Mouse (Mus musculus) heart, postnatal 0 days (tissue): ENCODE measurements at regions not wholly inside any gene's neighbourhood (a gene's known extent, or its start where the extent isn't known, plus 50 kb on each side); places are given as distances from the start of the nearest gene placed in this dataset.
A peak's percentile ranks its signal among the peaks of the same experiment; 100 is the strongest.

Source experiments
- ATAC-seq: fragments of 200-750 bp; cut with Nextera tagmentation; 2 replicates; pipeline ENCODE4 v1.8.0; 2017; ENCODE audit warnings: low read depth, moderate number of reproducible peaks, moderate library complexity; ENCODE audit not compliant: insufficient read depth
- DNase-seq: peaks from one replicate; pipeline ENCODE4 v3.0.0-alpha.2; 2016; ENCODE audit warnings: low spot score
- H3K27ac ChIP-seq: fragments of 300-500 bp; sonication (generic); 2 replicates; pipeline ENCODE4 v1.5.1; 2014; ENCODE audit warnings: low read depth, mild to moderate bottlenecking
- H3K27me3 ChIP-seq: fragments of 300-500 bp; sonication (generic); 2 replicates; pipeline ENCODE4 v1.6.1; 2014; ENCODE audit warnings: low read length, mixed read lengths; ENCODE audit not compliant: control insufficient read depth, insufficient read depth
- H3K36me3 ChIP-seq: fragments of 300-500 bp; sonication (generic); replicated peaks from 2 replicates; pipeline ENCODE4 v1.6.1; 2014; ENCODE audit warnings: low read length, mixed read lengths; ENCODE audit not compliant: control insufficient read depth, insufficient read depth
- H3K4me1 ChIP-seq: fragments of 300-500 bp; sonication (generic); 2 replicates; pipeline ENCODE4 v1.6.1; 2014; ENCODE audit warnings: antibody characterized with exemption; ENCODE audit not compliant: control insufficient read depth, insufficient read depth
- H3K4me2 ChIP-seq: fragments of 300-500 bp; sonication (generic); 2 replicates; pipeline ENCODE4 v1.6.1; 2014; ENCODE audit warnings: low read depth, mild to moderate bottlenecking, low read length, moderate library complexity
- H3K4me3 ChIP-seq: fragments of 300-500 bp; sonication (generic); 2 replicates; pipeline ENCODE4 v1.5.1; 2014; ENCODE audit warnings: low read depth, low read length
- H3K9ac ChIP-seq: fragments of 300-500 bp; sonication (generic); replicated peaks from 2 replicates; pipeline ENCODE4 v1.6.1; 2014; ENCODE audit warnings: low read depth, low read length, mixed read lengths
- H3K9me3 ChIP-seq: fragments of 300-500 bp; sonication (generic); replicated peaks from 2 replicates; pipeline ENCODE4 v1.6.1; 2016; ENCODE audit warnings: low read length; ENCODE audit not compliant: control insufficient read depth
- CTCF ChIP-seq: IDR thresholded peaks from 2 replicates; pipeline ENCODE4 v1.5.1; 2016; ENCODE audit warnings: antibody characterized with exemption, control low read depth, low read depth
- EP300 ChIP-seq: IDR thresholded peaks from 2 replicates; pipeline ENCODE4 v1.6.1; 2016; ENCODE audit warnings: antibody characterized with exemption, low read depth
- WGBS: fragments of 180-500 bp; shearing (Covaris S2); extraction: QIAGEN DNeasy Blood & Tissue Kit; methylation state at CpG from one replicate; pipeline ENCODE4 v1.1.7; 2014; 5-methylcytosine and 5-hydroxymethylcytosine counted together

DNA sequence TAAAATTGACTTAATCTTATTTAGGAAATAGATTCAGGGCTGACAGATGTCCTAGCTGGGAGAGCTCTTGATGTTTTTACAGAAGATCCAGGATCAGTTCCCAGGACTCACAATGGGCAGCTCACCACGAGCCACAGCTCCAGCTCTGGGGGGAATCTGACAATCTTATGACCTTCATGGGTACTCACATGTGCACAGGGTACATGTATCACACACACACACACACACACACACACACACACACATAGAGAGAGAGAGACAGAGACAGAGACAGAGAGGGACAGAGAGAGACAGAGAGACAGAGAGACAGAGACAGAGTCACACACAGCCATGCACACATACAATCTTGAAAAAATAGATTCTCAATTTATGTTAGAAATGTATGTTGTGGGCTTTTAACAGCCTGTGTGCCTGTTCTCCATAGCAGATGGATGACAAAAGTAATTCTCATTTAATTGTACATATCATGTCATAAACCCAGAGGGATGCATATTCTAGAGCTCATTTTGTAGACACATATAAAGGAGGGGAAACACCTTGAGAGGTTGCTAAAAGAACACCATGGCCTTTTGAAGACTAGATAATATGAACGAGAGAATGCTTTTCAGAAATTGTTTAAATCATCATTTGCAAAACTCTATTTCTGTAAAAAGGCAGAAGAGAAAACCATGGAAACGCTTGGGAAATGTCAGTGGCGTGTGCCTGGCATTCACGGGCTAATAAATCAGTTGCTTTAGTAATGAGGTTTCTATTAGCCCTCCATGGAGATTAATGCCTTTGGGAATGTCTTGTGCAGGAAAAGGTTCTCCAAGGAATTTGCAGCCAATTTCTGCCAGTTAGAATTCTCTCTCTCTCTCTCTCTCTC is 538.3 kb downstream of the Fat4 start:
- no peaks in the 10 kb centered on the region for H3K27me3 ChIP-seq
- H3K9me3 ChIP-seq, result no peaks in the 10 kb centered on the region
- WGBS, result 81% methylated on average over 5 of the region's 5 CpGs
- H3K36me3 ChIP-seq, result no peaks in the 10 kb centered on the region
- H3K27ac ChIP-seq, result no peak overlapping the region
- no peak overlapping the region for H3K4me3 ChIP-seq
- H3K4me1 ChIP-seq, result no peaks in the 10 kb centered on the region
- DNase-seq (no peak), ATAC-seq (no peak)
- H3K9ac ChIP-seq, result no peak overlapping the region
- H3K4me2 ChIP-seq, result no peak overlapping the region
- TF ChIP-seq CTCF, result no peak
- TF ChIP-seq EP300, result no peak

DNA sequence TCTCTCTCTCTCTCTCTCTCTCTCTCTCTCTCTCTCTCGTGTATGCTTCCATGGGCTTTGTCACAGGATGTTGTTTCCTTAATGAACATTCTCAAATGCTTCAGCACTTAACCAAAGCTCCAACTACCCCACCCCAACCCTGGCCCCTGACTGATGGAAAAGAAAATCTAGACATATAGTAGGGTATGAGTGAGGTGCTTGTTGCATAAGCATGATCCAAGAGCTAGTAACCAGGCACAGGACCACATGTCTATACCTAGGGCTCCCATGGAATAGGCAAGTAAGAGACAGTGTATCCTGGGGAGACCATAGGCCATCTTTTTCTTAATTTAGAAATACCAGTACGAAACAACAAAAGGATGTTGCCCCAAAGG is 538.9 kb downstream of the Fat4 start:
- DNase-seq (no peak), ATAC-seq (no peak)
- Histone ChIP-seq H3K9ac (no peak overlapping the region), H3K4me2 (no peak overlapping the region), H3K4me3 (no peak overlapping the region), H3K27me3 (no peaks in the 10 kb centered on the region), H3K4me1 (no peaks in the 10 kb centered on the region), H3K36me3 (no peaks in the 10 kb centered on the region), H3K9me3 (no peaks in the 10 kb centered on the region), H3K27ac (no peak overlapping the region)
- TF ChIP-seq CTCF, result no peak
- no peak for TF ChIP-seq EP300
- 68% methylated on average over 2 of the region's 2 CpGs for WGBS

DNA sequence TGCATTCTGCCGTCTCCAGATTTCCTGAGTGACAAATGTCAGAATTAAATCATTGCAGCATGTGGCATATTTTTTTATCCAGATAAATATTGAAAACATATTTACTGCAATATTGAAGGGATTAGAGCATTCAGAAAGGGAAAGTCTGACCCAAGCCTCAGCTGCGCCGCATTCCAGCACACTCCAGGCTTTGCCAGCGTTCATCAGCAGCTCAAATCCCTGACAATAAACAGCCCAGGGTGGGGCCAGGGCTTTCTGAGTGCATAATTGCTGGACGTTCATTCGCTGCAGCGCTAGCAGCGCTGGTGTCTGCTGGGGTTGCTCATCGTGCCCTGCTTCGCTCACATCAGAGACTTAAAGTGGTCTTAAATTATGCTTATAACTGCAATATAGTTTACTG is 556.6 kb downstream of the Fat4 start:
- ATAC-seq (0 out of 2 replicates have a peak, but pooled peaks have one; percentile 51), DNase-seq (no peak)
- Histone ChIP-seq H3K36me3 (no peaks in the 10 kb centered on the region), H3K4me1 (no peaks in the 10 kb centered on the region), H3K9ac (no peak overlapping the region), H3K27ac (no peak overlapping the region), H3K4me3 (peak overlapping the region; percentile 14), H3K9me3 (no peaks in the 10 kb centered on the region), H3K4me2 (peak overlapping the region; percentile 40), H3K27me3 (no peaks in the 10 kb centered on the region)
- TF ChIP-seq EP300 (no peak), CTCF (no peak)
- 50% methylated on average over 10 of the region's 10 CpGs for WGBS

DNA sequence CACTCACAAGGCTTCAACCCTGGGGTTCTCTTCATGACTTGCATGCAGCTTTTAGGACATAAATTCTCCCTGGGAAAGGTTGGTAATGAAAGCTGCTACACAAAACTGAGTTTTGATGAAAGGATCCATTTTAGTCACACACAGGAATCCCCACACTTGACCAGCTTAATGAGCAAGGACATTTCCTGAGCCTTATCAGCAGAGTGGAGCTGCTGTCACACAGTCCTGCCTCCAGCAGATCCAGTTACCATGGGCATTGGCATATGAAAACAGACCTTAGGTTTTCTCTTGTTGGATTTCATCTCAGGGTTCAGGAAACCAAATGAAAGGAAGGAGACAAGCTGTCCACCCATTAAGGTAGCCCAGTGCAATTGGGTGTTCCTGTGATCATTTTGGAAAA is 568.9 kb downstream of the Fat4 start:
- no peaks in the 10 kb centered on the region for H3K27me3 ChIP-seq
- H3K27ac ChIP-seq, result no peak overlapping the region
- H3K4me1 ChIP-seq, result no peaks in the 10 kb centered on the region
- H3K9ac ChIP-seq, result no peak overlapping the region
- H3K4me3 ChIP-seq, result no peak overlapping the region
- TF ChIP-seq CTCF (no peak), EP300 (no peak)
- DNase-seq (no peak), ATAC-seq (no peak)
- H3K36me3 ChIP-seq, result no peaks in the 10 kb centered on the region
- no peak overlapping the region for H3K4me2 ChIP-seq
- no peaks in the 10 kb centered on the region for H3K9me3 ChIP-seq

DNA sequence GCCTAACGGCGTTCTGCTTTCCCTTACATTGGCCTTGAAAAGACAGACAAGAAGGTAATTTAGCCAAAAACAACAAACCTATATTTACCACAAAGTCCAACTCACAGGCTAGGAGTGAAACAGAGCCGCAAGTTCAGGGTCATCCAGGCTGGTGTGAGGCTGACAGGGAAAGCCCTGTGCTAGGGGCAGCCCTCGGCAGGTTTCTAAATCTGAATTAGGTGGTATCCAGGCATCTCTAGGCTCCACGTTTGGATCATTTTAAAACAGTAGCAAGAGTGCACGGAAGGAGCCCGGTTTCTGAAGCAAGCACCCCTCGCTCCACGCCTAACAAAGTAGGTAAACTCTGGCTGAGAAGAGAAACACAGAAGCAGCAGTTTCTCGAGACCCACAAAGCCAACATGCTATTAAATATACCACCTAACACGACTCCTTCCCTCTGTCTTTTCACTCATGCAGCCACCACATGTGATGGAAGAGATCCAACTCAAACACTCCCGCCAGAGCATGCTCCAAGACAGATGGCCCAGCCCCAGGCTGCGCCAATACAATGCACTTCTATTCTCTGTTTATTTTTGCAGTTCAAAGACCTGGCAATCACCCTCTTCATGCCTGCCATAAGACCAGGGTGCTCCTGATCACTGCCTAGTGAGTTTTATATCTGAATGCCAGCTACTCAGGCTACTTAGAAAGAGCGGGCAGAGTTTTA is 573.6 kb downstream of the Fat4 start:
- ATAC-seq, result 0 out of 2 replicates have a peak, but pooled peaks have one; percentile 20
- Histone ChIP-seq H3K9me3 (no peaks in the 10 kb centered on the region), H3K4me3 (no peak overlapping the region), H3K36me3 (no peaks in the 10 kb centered on the region), H3K27me3 (no peaks in the 10 kb centered on the region), H3K4me1 (no peaks in the 10 kb centered on the region), H3K27ac (no peak overlapping the region), H3K4me2 (no peak overlapping the region), H3K9ac (no peak overlapping the region)
- no peak for DNase-seq
- TF ChIP-seq EP300 (no peak), CTCF (no peak)
- 59% methylated on average over 14 of the region's 14 CpGs for WGBS
